Mouse (Mus musculus) v-Abl transformed pro-B cells (cell line): ENCODE data around the gene Skap1.

Experiments used
- in situ Hi-C, 2 experiments: fragments of 400-800 bp; cut with MboI; formaldehyde crosslinking; loops; one replicate each; pipeline ENCODE4 v1.15.1; 2025; ENCODE audit not compliant: unreplicated experiment in 2 of 2

Gene Skap1

GRCm38 (mm10) chr11:96550960-96551703, 86.7 kb downstream of the Skap1 start:
- in situ Hi-C loops = loop anchor here (5.0 kb wide), 1 partner anchor 311 kb away; no protein-coding TSS in a partner anchor

- in situ Hi-C loops = loop anchor here (5.0 kb wide), 1 partner anchor 309 kb away; no protein-coding TSS in a partner anchor
These were observed 88.7 kb downstream of the Skap1 start for GRCm38 (mm10) chr11:96553091-96553490.

- in situ Hi-C loops = no loop called here
These were observed 95.8 kb downstream of the Skap1 start for GRCm38 (mm10) chr11:96560229-96560628.

- in situ Hi-C loops = no loop called here
These were observed 99.7 kb downstream of the Skap1 start for GRCm38 (mm10) chr11:96564088-96564487.

- in situ Hi-C loops = no loop called here
These were observed 108.1 kb downstream of the Skap1 start for GRCm38 (mm10) chr11:96572515-96572914.

GRCm38 (mm10) chr11:96576491-96577427, 112.4 kb downstream of the Skap1 start:
- in situ Hi-C loops = no loop called here

GRCm38 (mm10) chr11:96578551-96579283, 114.3 kb downstream of the Skap1 start:
- in situ Hi-C loops = no loop called here

GRCm38 (mm10) chr11:96581604-96582384, 117.4 kb downstream of the Skap1 start:
- in situ Hi-C loops = no loop called here

GRCm38 (mm10) chr11:96582595-96582994, 118.2 kb downstream of the Skap1 start:
- in situ Hi-C loops = no loop called here

- in situ Hi-C loops = no loop called here
These were observed 125.4 kb downstream of the Skap1 start for GRCm38 (mm10) chr11:96589828-96590227.

- in situ Hi-C loops = no loop called here
These were observed 131.5 kb downstream of the Skap1 start for GRCm38 (mm10) chr11:96595890-96596289.

- in situ Hi-C loops = no loop called here
These were observed 131.9 kb downstream of the Skap1 start for GRCm38 (mm10) chr11:96596301-96596700.

GRCm38 (mm10) chr11:96602806-96603205, 138.4 kb downstream of the Skap1 start:
- in situ Hi-C loops = no loop called here

GRCm38 (mm10) chr11:96604306-96604705, 139.9 kb downstream of the Skap1 start:
- in situ Hi-C loops = no loop called here

- in situ Hi-C loops = no loop called here
These were observed 140.5 kb downstream of the Skap1 start for GRCm38 (mm10) chr11:96604751-96605450.

- in situ Hi-C loops = no loop called here
These were observed 141.1 kb downstream of the Skap1 start for GRCm38 (mm10) chr11:96605516-96605915.

GRCm38 (mm10) chr11:96612596-96612995, 148.2 kb downstream of the Skap1 start:
- in situ Hi-C loops = no loop called here

- in situ Hi-C loops = no loop called here
These were observed 152.4 kb downstream of the Skap1 start for GRCm38 (mm10) chr11:96616792-96617191.

GRCm38 (mm10) chr11:96618789-96619445, 154.5 kb downstream of the Skap1 start:
- in situ Hi-C loops = no loop called here
